Mouse (Mus musculus): ENCODE measurements around the gene Hebp1. TPM values are rescaled to one million over a fixed set of nuclear protein-coding genes. Genes with fewer than 3 reads are reported as not detected.

The Hebp1 gene
- polyA plus RNA-seq, 1 experiment = 9.8 TPM

Other genes with a start within 250 kb of the Hebp1 start
- gene Apold1, start 216.3 kb downstream of the Hebp1 start, polyA plus RNA-seq (2012; rRNA removed) = 0.62 and 1.0 TPM in 2 replicates
- gene Ddx47, start 186.4 kb downstream of the Hebp1 start, polyA plus RNA-seq (2012; rRNA removed) = 33.0 and 38.7 TPM in 2 replicates
- gene Gprc5a, start 132.4 kb downstream of the Hebp1 start, polyA plus RNA-seq (2012; rRNA removed) = 7.5 and 37.9 TPM in 2 replicates
- 0.06 TPM in 1 of 2 replicates, not detected in the other for gene Gprc5d, start 79.7 kb downstream of the Hebp1 start, polyA plus RNA-seq (2012; rRNA removed)
- gene Fam234b, start within 50 bp of the Hebp1 start, polyA plus RNA-seq (2012; rRNA removed) = 21.0 and 29.0 TPM in 2 replicates
- gene Gsg1, start 56.3 kb upstream of the Hebp1 start, polyA plus RNA-seq (2012; rRNA removed) = 1.1 and 1.5 TPM in 2 replicates
- gene Pbp2, start 112.4 kb upstream of the Hebp1 start, polyA plus RNA-seq (2012; rRNA removed) = not detected in 2 replicates
- 138 and 265 TPM in 2 replicates for gene Emp1, start 164.5 kb upstream of the Hebp1 start, polyA plus RNA-seq (2012; rRNA removed)

Measured in large intestine, adult 2 months (tissue).